Mouse (Mus musculus): Measurements from ENCODE around the gene Ptpn11. TPM values are rescaled to one million over a fixed set of nuclear protein-coding genes. Genes with fewer than 3 reads are reported as not detected.
"Not testable (repeated sequence)": the region's sequence is repeated elsewhere in the genome, so short reads cannot be mapped to it uniquely, and the experiment has no call there.

Gene Ptpn11
- 14.4 and 14.7 TPM in 2 replicates for polyA plus RNA-seq (2015; fragmentation: Nextera tagmentation; extraction: Ambion mirVana)

GRCm38 (mm10) chr5:121190836-121191583 lies at the start of gene Ptpn11:
Gene Ptpn11, minus strand, starts transcription at chr5:121191397.
- ATAC-seq (ENCODE audit: insufficient read depth, low FRiP score), result peak; percentile 97

GRCm38 (mm10) chr5:121239846-121240245 lies 48.6 kb upstream of the Ptpn11 start:
- no peak for ATAC-seq (ENCODE audit: insufficient read depth, low FRiP score)

More at GRCm38 (mm10) chr5:121190836-121191583, at the start of gene Ptpn11:
- peak within 1 kb of the TSS; percentile 92 for H3K4me3 ChIP-seq (replicated peaks; ENCODE audit: low read length)
- H3K27ac ChIP-seq (ENCODE audit: low read length), result peak within 1 kb of the TSS; percentile 81
- peak within 1 kb of the TSS; percentile 94 for H3K9ac ChIP-seq (ENCODE audit: low read length)
- peak within 1 kb of the TSS; percentile 86 for H3K4me2 ChIP-seq (ENCODE audit: low read depth, low read length)
- under 1% methylated on average over 96 of the region's 98 CpGs for WGBS
- no peaks in the 10 kb centered on the region for H3K36me3 ChIP-seq (ENCODE audit: control insufficient read depth, insufficient read depth, low read length)
- H3K27me3 ChIP-seq (ENCODE audit: control insufficient read depth, insufficient read depth, low read length), result no peaks in the 10 kb centered on the region
- H3K4me1 ChIP-seq (ENCODE audit: control insufficient read depth, insufficient read depth, low read length), result peaks cover 27% of the 10 kb centered on the region
- H3K9me3 ChIP-seq (replicated peaks; ENCODE audit: control insufficient read depth, low read length), result no peaks in the 10 kb centered on the region

GRCm38 (mm10) chr5:121238208-121238607 lies 47.0 kb upstream of the Ptpn11 start:
- 64% methylated on average over 2 of the region's 2 CpGs for WGBS
- no peak for ATAC-seq (ENCODE audit: insufficient read depth, low FRiP score)
- Histone ChIP-seq H3K9ac (ENCODE audit: low read length) (no peak overlapping the region), H3K36me3 (ENCODE audit: control insufficient read depth, insufficient read depth, low read length) (no peaks in the 10 kb centered on the region), H3K27ac (ENCODE audit: low read length) (no peak overlapping the region), H3K27me3 (ENCODE audit: control insufficient read depth, insufficient read depth, low read length) (no peaks in the 10 kb centered on the region), H3K4me3 (replicated peaks; ENCODE audit: low read length) (no peak overlapping the region), H3K4me2 (ENCODE audit: low read depth, low read length) (no peak overlapping the region), H3K9me3 (replicated peaks; ENCODE audit: control insufficient read depth, low read length) (no peaks in the 10 kb centered on the region), H3K4me1 (ENCODE audit: control insufficient read depth, insufficient read depth, low read length) (no peaks in the 10 kb centered on the region)

More at GRCm38 (mm10) chr5:121239846-121240245, 48.6 kb upstream of the Ptpn11 start:
- Histone ChIP-seq H3K27me3 (ENCODE audit: control insufficient read depth, insufficient read depth, low read length) (no peaks in the 10 kb centered on the region), H3K9me3 (replicated peaks; ENCODE audit: control insufficient read depth, low read length) (no peaks in the 10 kb centered on the region), H3K4me1 (ENCODE audit: control insufficient read depth, insufficient read depth, low read length) (no peaks in the 10 kb centered on the region), H3K9ac (ENCODE audit: low read length) (no peak overlapping the region), H3K36me3 (ENCODE audit: control insufficient read depth, insufficient read depth, low read length) (no peaks in the 10 kb centered on the region), H3K4me2 (ENCODE audit: low read depth, low read length) (no peak overlapping the region), H3K4me3 (replicated peaks; ENCODE audit: low read length) (no peak overlapping the region), H3K27ac (ENCODE audit: low read length) (no peak overlapping the region)
- 77% methylated on average over 5 of the region's 5 CpGs for WGBS

- Histone ChIP-seq H3K4me2 (ENCODE audit: low read depth, low read length) (no peak overlapping the region), H3K27me3 (ENCODE audit: control insufficient read depth, insufficient read depth, low read length) (no peaks in the 10 kb centered on the region), H3K36me3 (ENCODE audit: control insufficient read depth, insufficient read depth, low read length) (no peaks in the 10 kb centered on the region), H3K9me3 (replicated peaks; ENCODE audit: control insufficient read depth, low read length) (no peaks in the 10 kb centered on the region), H3K4me1 (ENCODE audit: control insufficient read depth, insufficient read depth, low read length) (no peaks in the 10 kb centered on the region), H3K9ac (ENCODE audit: low read length) (no peak overlapping the region), H3K4me3 (replicated peaks; ENCODE audit: low read length) (no peak overlapping the region), H3K27ac (ENCODE audit: low read length) (no peak overlapping the region)
- WGBS, result 59% methylated on average over 5 of the region's 5 CpGs
- ATAC-seq (ENCODE audit: insufficient read depth, low FRiP score), result peak; percentile 86
Observed at GRCm38 (mm10) chr5:121236171-121236570, 45.0 kb upstream of the Ptpn11 start.

- H3K4me3 ChIP-seq (replicated peaks; ENCODE audit: low read length), result no peak overlapping the region
- ATAC-seq (ENCODE audit: insufficient read depth, low FRiP score), result peak; percentile 25; the same call in 1 of the 2 replicates
- 0 out of 2 replicates have a peak, but pooled peaks cover 2% of the 10 kb centered on the region for H3K4me1 ChIP-seq (ENCODE audit: control insufficient read depth, insufficient read depth, low read length)
- WGBS, result 47% methylated on average over 2 of the region's 2 CpGs
- no peak overlapping the region for H3K27ac ChIP-seq (ENCODE audit: low read length)
- 0 out of 2 replicates have a peak, but pooled peaks cover 2% of the 10 kb centered on the region for H3K9me3 ChIP-seq (replicated peaks; ENCODE audit: control insufficient read depth, low read length)
- no peaks in the 10 kb centered on the region for H3K36me3 ChIP-seq (ENCODE audit: control insufficient read depth, insufficient read depth, low read length)
- no peak overlapping the region for H3K4me2 ChIP-seq (ENCODE audit: low read depth, low read length)
- H3K27me3 ChIP-seq (ENCODE audit: control insufficient read depth, insufficient read depth, low read length), result no peaks in the 10 kb centered on the region
- H3K9ac ChIP-seq (ENCODE audit: low read length), result no peak overlapping the region
Observed at GRCm38 (mm10) chr5:121233726-121234125, 42.5 kb upstream of the Ptpn11 start.

- Histone ChIP-seq H3K9me3 (replicated peaks; ENCODE audit: control insufficient read depth, low read length) (0 out of 2 replicates have a peak, but pooled peaks cover 2% of the 10 kb centered on the region), H3K4me3 (replicated peaks; ENCODE audit: low read length) (no peak overlapping the region), H3K27me3 (ENCODE audit: control insufficient read depth, insufficient read depth, low read length) (no peaks in the 10 kb centered on the region), H3K4me2 (ENCODE audit: low read depth, low read length) (no peak overlapping the region), H3K27ac (ENCODE audit: low read length) (no peak overlapping the region), H3K9ac (ENCODE audit: low read length) (no peak overlapping the region), H3K4me1 (ENCODE audit: control insufficient read depth, insufficient read depth, low read length) (0 out of 2 replicates have a peak, but pooled peaks cover 2% of the 10 kb centered on the region), H3K36me3 (ENCODE audit: control insufficient read depth, insufficient read depth, low read length) (no peaks in the 10 kb centered on the region)
- ATAC-seq (ENCODE audit: insufficient read depth, low FRiP score), result no peak
- WGBS, result 100% methylated on average over 1 of the region's 1 CpGs
Observed at GRCm38 (mm10) chr5:121232789-121233188, 41.6 kb upstream of the Ptpn11 start.

GRCm38 (mm10) chr5:121230811-121231210 lies 39.6 kb upstream of the Ptpn11 start:
- H3K4me1 ChIP-seq (ENCODE audit: control insufficient read depth, insufficient read depth, low read length), result 0 out of 2 replicates have a peak, but pooled peaks cover 2% of the 10 kb centered on the region
- no peak overlapping the region for H3K9ac ChIP-seq (ENCODE audit: low read length)
- no peak for ATAC-seq (ENCODE audit: insufficient read depth, low FRiP score)
- no peak overlapping the region for H3K4me2 ChIP-seq (ENCODE audit: low read depth, low read length)
- no peaks in the 10 kb centered on the region for H3K36me3 ChIP-seq (ENCODE audit: control insufficient read depth, insufficient read depth, low read length)
- 0 out of 2 replicates have a peak, but pooled peaks cover 2% of the 10 kb centered on the region for H3K9me3 ChIP-seq (replicated peaks; ENCODE audit: control insufficient read depth, low read length)
- H3K27me3 ChIP-seq (ENCODE audit: control insufficient read depth, insufficient read depth, low read length), result no peaks in the 10 kb centered on the region
- WGBS, result 85% methylated on average over 9 of the region's 9 CpGs
- no peak overlapping the region for H3K4me3 ChIP-seq (replicated peaks; ENCODE audit: low read length)
- H3K27ac ChIP-seq (ENCODE audit: low read length), result no peak overlapping the region

- Histone ChIP-seq H3K9ac (ENCODE audit: low read length) (no peak overlapping the region), H3K4me2 (ENCODE audit: low read depth, low read length) (no peak overlapping the region), H3K9me3 (replicated peaks; ENCODE audit: control insufficient read depth, low read length) (0 out of 2 replicates have a peak, but pooled peaks cover 2% of the 10 kb centered on the region), H3K27me3 (ENCODE audit: control insufficient read depth, insufficient read depth, low read length) (no peaks in the 10 kb centered on the region), H3K4me3 (replicated peaks; ENCODE audit: low read length) (no peak overlapping the region), H3K4me1 (ENCODE audit: control insufficient read depth, insufficient read depth, low read length) (peaks cover 6% of the 10 kb centered on the region; the same call in 1 of the 2 replicates), H3K36me3 (ENCODE audit: control insufficient read depth, insufficient read depth, low read length) (no peaks in the 10 kb centered on the region), H3K27ac (ENCODE audit: low read length) (no peak overlapping the region)
- no peak for ATAC-seq (ENCODE audit: insufficient read depth, low FRiP score)
- 64% methylated on average over 2 of the region's 2 CpGs for WGBS
Observed at GRCm38 (mm10) chr5:121229182-121229581, 38.0 kb upstream of the Ptpn11 start.

- not testable (repeated sequence) for H3K4me3 ChIP-seq (replicated peaks; ENCODE audit: low read length); H3K4me2 ChIP-seq (ENCODE audit: low read depth, low read length); H3K4me1 ChIP-seq (ENCODE audit: control insufficient read depth, insufficient read depth, low read length); H3K9ac ChIP-seq (ENCODE audit: low read length); H3K27me3 ChIP-seq (ENCODE audit: control insufficient read depth, insufficient read depth, low read length); H3K9me3 ChIP-seq (replicated peaks; ENCODE audit: control insufficient read depth, low read length); H3K36me3 ChIP-seq (ENCODE audit: control insufficient read depth, insufficient read depth, low read length); ATAC-seq (ENCODE audit: insufficient read depth, low FRiP score); H3K27ac ChIP-seq (ENCODE audit: low read length)
- 93% methylated on average over 1 of the region's 1 CpGs for WGBS
Observed at GRCm38 (mm10) chr5:121227330-121227729, 36.1 kb upstream of the Ptpn11 start.

All from stomach, embryonic 16.5 days (tissue).